Mouse (Mus musculus) granulocyte monocyte progenitor cell, adult 5-6 weeks (primary cell): ENCODE results near the gene Prelid1. TPM values are rescaled to one million over a fixed set of nuclear protein-coding genes. Genes with fewer than 3 reads are reported as not detected.

Source experiments
- ATAC-seq: replicated peaks from 2 replicates; pipeline ENCODE4 v1.8.0; 2016; ENCODE audit warnings: mild to moderate bottlenecking, moderate TSS enrichment, inconsistent platforms; ENCODE audit not compliant: poor library complexity, severe bottlenecking
- total RNA-seq, 2 experiments: library from RNA; stranded (forward) in 1 of 2; stranded (reverse) in 1 of 2; fragments of 200-712, 200-1000 nt in 1 of 2; fragments of >200 nt in 1 of 2; fragmentation: Nextera tagmentation in 1 of 2; gene quantifications; 2 replicates each; pipeline ENCODE4 v1.2.3; 2014 to 2017

Gene Prelid1
- total RNA-seq (2014; fragmentation: Nextera tagmentation) = 248 and 296 TPM in 2 replicates
- 111 and 115 TPM in 2 replicates for total RNA-seq (2017)

GRCm38 (mm10) chr13:55319931-55320533 is at the start of gene Prelid1:
Prelid1 (plus strand) TSS chr13:55320500.
- no peak for ATAC-seq

GRCm38 (mm10) chr13:55277203-55277602 is 43.1 kb upstream of the Prelid1 start:
- ATAC-seq = no peak

GRCm38 (mm10) chr13:55277646-55278045 is 42.7 kb upstream of the Prelid1 start:
- no peak for ATAC-seq

- no peak for ATAC-seq
Observed at GRCm38 (mm10) chr13:55288854-55289253, 31.4 kb upstream of the Prelid1 start.

- no peak for ATAC-seq
Observed at GRCm38 (mm10) chr13:55296760-55297159, 23.5 kb upstream of the Prelid1 start.

- ATAC-seq = no peak
Observed at GRCm38 (mm10) chr13:55300913-55301312, 19.4 kb upstream of the Prelid1 start.

- ATAC-seq = no peak
Observed at GRCm38 (mm10) chr13:55312028-55312630, 8.2 kb upstream of the Prelid1 start.

- ATAC-seq = no peak
Observed at GRCm38 (mm10) chr13:55313051-55313450, 7.2 kb upstream of the Prelid1 start.

GRCm38 (mm10) chr13:55314891-55315412 is 5.3 kb upstream of the Prelid1 start:
- ATAC-seq = no peak

- peak; percentile 26 for ATAC-seq
Observed at GRCm38 (mm10) chr13:55318351-55318750, 1.9 kb upstream of the Prelid1 start.

GRCm38 (mm10) chr13:55321434-55322129 is 1.3 kb downstream of the Prelid1 start, which contains the start of gene Rab24:
Rab24 (minus strand) TSS chr13:55321946.
- ATAC-seq = peak; percentile 65

GRCm38 (mm10) chr13:55322130-55322825 is 2.0 kb downstream of the Prelid1 start:
- ATAC-seq = no peak

- no peak for ATAC-seq
Observed at GRCm38 (mm10) chr13:55325596-55325995, 5.3 kb downstream of the Prelid1 start.

- no peak for ATAC-seq
Observed at GRCm38 (mm10) chr13:55327169-55327568, 6.9 kb downstream of the Prelid1 start.

- peak; percentile 61 for ATAC-seq
Observed at GRCm38 (mm10) chr13:55327633-55328032, 7.3 kb downstream of the Prelid1 start.

GRCm38 (mm10) chr13:55328171-55328570 is 7.9 kb downstream of the Prelid1 start:
- ATAC-seq = no peak

- ATAC-seq = no peak
Observed at GRCm38 (mm10) chr13:55328641-55329040, 8.3 kb downstream of the Prelid1 start.

- 0 out of 2 replicates have a peak, but pooled peaks have one; percentile 4 for ATAC-seq
Observed at GRCm38 (mm10) chr13:55329109-55329682, 8.9 kb downstream of the Prelid1 start.

- peak; percentile 55 for ATAC-seq
Observed at GRCm38 (mm10) chr13:55329683-55330566, 9.6 kb downstream of the Prelid1 start, which contains the start of gene Mxd3. Mxd3 (minus strand) TSS chr13:55329823.
